Mouse (Mus musculus) cortical plate, adult 2 months (tissue): ENCODE data around the gene Gm45062. TPM values are rescaled to one million over a fixed set of nuclear protein-coding genes. Genes with fewer than 3 reads are reported as not detected.
"Not testable (repeated sequence)": the region's sequence is repeated elsewhere in the genome, so short reads cannot be mapped to it uniquely, and the experiment has no call there.

ENCODE experiments used
- H3K27ac ChIP-seq: fragments of 200-500 bp; 2 replicates; pipeline ENCODE4 v1.5.1; 2012; ENCODE audit warnings: low read length, control low read depth, inconsistent platforms; ENCODE audit not compliant: insufficient read depth
- H3K4me1 ChIP-seq: fragments of 200-500 bp; 2 replicates; pipeline ENCODE4 v1.6.1; 2011; ENCODE audit warnings: low read length; ENCODE audit not compliant: control insufficient read depth, insufficient read depth
- H3K4me3 ChIP-seq: fragments of 200-500 bp; 2 replicates; pipeline ENCODE4 v1.5.1; 2011; ENCODE audit warnings: mild to moderate bottlenecking, low read length, control low read depth; ENCODE audit not compliant: insufficient read depth
- CTCF ChIP-seq: fragments of 200-500 bp; IDR thresholded peaks from 2 replicates; pipeline ENCODE4 v1.5.1; 2011; ENCODE audit warnings: mild to moderate bottlenecking, control low read depth, low read length; ENCODE audit not compliant: insufficient read depth; ENCODE audit errors: extremely low read depth
- POLR2A ChIP-seq: fragments of 200-500 bp; IDR thresholded peaks from 2 replicates; pipeline ENCODE4 v1.6.1; 2011; ENCODE audit warnings: mild to moderate bottlenecking, low read length, control low read depth; ENCODE audit not compliant: insufficient read depth; ENCODE audit errors: extremely low read depth
- polyA plus RNA-seq: library from polyadenylated mRNA; depleted of rRNA; stranded (reverse); fragments of >200 nt; gene quantifications from 2 replicates; pipeline ENCODE4 v1.2.3, GENCODE M21; 2012

Gm45062 gene
- polyA plus RNA-seq, 1 experiment = 21.9 TPM

DNA sequence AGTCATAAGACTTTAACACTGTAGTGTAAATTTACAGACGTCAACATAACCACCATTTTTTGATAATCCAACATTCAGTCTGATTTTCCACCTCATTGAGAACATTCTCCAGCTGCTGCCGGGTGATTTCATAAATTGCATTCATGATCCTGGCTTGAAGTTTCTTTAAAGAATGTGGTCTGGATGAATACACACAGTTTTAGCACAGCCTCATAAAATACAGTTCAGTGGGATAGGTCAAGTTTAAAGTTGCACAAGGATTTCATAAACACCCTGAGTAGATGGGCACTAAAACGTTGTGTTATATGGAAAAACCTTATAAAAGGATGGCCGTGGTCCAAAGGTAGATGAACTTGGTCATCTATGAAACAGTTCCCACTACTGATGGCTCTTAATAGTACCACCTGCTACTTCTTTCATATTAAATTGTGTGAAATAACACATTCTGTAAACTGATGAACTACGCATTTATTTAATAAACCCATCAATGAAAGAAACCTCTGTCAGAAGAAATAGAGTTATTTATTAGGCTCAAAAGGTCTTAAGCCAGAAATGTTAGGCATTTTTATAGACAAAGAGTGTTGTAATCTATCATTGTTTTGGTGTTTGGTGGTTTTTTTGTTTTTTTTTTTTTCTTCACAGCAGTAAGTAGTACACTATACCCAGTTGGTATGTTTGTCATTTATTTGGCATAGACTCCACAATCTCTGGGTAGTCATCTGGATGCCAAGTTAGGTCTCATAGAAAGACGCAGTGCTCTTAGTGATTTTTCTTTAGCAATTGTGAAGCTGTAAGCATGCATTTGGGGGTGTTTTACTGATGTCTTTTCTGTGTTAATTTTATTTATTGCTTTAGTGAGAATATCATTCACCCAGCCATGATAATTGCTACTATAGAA, 48.9 kb downstream of the Gm45062 start:
- no peak overlapping the region for H3K4me3 ChIP-seq
- no peak overlapping the region for H3K27ac ChIP-seq
- H3K4me1 ChIP-seq = peaks cover 1% of the 10 kb centered on the region; the same call in 1 of the 2 replicates
- TF ChIP-seq CTCF (no peak), POLR2A (no peak)

DNA sequence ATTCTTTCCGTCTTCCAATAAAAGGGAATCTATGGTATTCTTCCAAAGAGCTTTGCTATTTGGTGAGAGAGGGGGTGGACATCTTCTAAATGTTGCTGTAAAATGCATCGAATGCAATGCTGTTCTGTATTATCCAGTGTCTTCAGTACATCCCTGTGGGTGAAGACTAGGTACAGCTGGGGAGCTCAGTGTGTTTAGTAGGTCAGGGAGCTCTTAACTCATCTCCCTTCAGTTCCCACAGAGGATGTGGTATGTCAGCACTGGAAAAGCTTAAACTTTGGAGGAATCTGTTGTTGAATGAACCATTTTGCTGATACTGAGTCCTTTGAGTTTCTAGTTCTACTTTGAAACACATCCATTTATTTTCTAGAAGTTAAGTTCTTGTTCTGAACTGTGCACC, 53.3 kb downstream of the Gm45062 start:
- H3K27ac ChIP-seq = no peak overlapping the region
- H3K4me1 ChIP-seq = peaks cover 1% of the 10 kb centered on the region; the same call in 1 of the 2 replicates
- H3K4me3 ChIP-seq = no peak overlapping the region
- TF ChIP-seq CTCF (no peak), POLR2A (no peak)

DNA sequence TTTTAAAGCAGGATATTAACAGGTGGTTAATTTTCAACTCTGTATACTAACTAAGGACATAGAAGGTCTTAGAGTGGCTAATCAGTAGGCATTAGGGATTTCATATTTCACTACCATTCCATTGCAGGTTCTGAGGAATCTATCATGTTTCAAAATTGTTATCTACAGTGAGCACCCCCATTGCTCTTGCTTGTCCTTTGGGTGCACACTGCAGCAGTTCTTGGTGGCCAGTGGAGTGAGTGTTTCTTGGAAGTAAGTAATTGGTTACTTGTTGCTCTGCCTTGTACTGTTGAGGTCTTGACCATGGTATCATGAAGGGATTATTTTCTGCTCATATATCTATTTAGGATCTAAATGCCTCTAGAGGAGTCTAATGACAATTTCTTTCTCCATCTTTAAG, 57.0 kb downstream of the Gm45062 start:
- Histone ChIP-seq H3K4me3 (no peak overlapping the region), H3K27ac (no peak overlapping the region), H3K4me1 (peaks cover 1% of the 10 kb centered on the region; the same call in 1 of the 2 replicates)
- TF ChIP-seq POLR2A (no peak), CTCF (no peak)

DNA sequence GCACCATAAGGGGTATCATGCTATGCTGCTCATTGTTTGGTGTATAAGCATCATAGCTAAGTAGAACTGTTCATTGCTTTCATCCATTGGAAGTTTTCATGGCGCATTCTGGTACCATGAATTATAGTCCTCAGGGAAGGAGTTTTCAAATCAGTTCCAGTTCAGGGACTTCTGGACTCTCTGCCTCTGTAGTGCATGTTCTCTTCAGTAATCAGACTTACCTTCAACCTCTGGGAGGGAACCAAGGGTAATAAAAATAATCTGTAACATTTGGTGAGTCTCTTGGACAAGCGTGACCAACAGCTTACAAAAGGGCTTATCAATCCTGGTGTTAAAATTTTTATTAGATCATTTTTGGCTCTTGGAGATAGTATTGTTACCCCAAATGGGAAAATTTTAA, 60.3 kb downstream of the Gm45062 start:
- Histone ChIP-seq H3K27ac (no peak overlapping the region), H3K4me3 (no peak overlapping the region), H3K4me1 (no peaks in the 10 kb centered on the region)
- TF ChIP-seq POLR2A (no peak), CTCF (no peak)

DNA sequence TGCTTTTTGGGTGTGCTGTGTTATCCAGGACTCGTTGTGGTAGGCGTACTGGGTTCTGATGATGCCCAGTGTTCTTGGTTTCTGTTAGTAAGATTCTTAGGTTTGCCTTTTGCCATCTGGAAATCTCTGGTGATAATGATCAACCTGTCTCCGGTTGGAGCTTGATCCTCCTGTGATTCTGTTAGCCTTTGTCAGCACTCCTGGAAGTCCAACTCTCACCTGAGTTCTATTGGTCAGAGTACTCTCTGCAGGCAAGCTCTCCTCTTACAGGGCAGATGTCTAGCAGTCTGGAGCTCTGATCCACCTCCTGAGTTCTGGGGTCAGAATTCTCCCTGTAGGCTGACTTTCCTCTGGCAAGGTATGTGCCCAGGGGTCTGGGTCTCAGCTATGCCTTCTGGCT, 72.2 kb downstream of the Gm45062 start:
- not testable (repeated sequence) for H3K27ac ChIP-seq, H3K4me1 ChIP-seq, H3K4me3 ChIP-seq

DNA sequence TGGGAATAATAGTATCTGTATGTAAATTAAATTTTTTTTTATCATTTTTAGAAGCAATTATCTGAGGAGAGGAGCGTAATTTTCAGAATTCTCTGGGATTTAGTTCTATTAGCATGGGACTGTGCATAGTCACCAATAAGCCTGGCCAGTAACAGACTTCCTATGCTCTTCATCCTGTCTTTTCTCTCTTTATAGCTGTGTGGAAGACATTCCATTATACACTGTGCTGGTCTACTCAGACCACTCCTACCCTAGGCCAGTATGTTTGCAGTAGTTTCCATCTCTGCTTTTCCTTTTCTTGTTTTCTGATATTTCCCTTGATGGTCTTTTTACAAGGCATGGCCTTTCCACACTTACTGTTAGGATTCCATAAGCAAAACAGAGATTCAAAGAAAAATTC, 74.1 kb downstream of the Gm45062 start:
- H3K27ac ChIP-seq = no peak overlapping the region
- H3K4me1 ChIP-seq = no peaks in the 10 kb centered on the region
- TF ChIP-seq POLR2A (no peak), CTCF (no peak)
- no peak overlapping the region for H3K4me3 ChIP-seq

DNA sequence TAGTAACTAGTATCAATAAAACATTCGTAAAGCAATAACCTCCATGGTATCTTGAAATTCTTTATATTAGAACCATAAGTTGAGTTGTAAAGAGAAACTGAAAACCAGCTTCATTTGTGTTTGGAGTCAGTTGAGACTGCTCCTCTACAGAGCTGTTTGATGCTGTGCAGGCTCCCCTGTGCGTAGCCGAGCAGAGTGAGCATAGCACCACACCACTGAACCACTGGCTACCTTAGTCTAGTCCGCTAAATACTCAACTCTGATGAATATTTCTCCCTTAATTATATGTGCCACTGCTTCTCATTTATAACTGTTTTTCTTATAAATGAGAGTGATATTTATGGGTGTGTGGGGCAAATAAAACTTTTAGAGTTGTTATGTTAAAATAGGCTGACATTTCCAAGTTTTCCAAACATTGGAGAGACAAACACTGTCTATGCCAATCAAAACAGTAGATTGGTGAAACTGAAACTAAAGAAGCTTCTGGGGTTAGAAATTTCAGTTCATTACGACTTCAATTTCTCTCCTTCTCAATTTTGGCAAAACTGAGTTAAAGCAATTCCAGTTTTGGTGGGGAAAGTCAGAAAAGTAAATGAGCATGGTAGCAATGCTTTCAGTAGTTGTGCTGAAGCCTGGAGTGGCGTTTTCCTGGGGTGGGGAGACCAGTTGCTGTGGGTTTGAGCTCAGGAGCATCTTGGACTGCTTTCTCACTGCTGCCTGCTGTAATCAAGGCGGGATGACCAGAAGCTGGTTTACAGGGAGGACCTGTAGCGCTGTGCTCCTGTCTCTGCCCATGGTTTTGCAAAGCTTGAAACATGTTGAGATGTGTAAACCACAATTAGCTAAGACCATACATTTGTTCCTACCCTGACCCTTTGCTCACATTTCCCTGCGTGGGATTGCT, 77.5 kb downstream of the Gm45062 start:
- TF ChIP-seq POLR2A = no peak
- TF ChIP-seq CTCF = no peak

DNA sequence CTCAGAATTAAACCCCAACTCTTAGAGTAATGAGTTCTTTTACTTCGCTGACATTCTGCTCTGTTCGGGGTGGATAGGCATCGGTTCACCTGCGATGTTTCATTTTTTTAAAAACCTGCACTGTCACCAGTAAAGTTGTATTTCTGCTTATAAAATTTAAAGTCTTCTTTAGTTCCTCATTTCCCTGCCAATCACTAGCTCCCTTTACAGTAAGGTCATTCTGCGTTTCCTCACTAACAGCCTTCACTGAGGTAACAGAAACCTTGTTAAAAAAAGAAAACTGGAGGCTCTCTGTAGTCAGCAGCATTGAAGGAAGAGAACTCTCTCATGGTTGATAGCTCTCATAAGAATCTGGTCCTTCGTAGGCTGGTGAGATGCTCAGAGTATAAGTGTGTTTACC, 80.2 kb downstream of the Gm45062 start:
- TF ChIP-seq POLR2A (no peak), CTCF (no peak)
- Histone ChIP-seq H3K27ac (no peak overlapping the region), H3K4me3 (no peak overlapping the region), H3K4me1 (no peaks in the 10 kb centered on the region; the same call in 1 of the 2 replicates)

More for the DNA sequence above, 77.5 kb downstream of the Gm45062 start:
- Histone ChIP-seq H3K27ac (no peak overlapping the region), H3K4me1 (no peaks in the 10 kb centered on the region; the same call in 1 of the 2 replicates), H3K4me3 (no peak overlapping the region)

DNA sequence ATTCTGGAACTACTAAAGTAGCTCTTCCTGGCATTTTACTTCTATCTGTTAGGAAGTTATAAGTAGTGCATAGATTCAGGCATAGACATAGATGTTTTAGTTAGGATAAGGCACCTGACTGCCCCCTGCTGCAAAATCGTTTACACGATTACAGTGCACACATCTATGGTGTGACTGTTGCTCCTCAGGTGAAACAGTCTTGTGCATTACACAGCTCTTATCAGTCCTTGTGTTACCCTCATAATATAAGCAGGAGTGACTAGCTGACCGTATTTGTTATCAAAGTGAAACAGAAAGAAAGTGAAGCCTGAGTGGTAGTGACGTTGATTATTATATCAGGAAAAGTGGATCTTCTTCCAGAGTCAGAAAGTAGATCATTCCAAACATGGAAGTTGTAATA, 84.0 kb downstream of the Gm45062 start:
- TF ChIP-seq POLR2A (no peak), CTCF (no peak)
- no peak overlapping the region for H3K4me3 ChIP-seq
- no peak overlapping the region for H3K27ac ChIP-seq
- H3K4me1 ChIP-seq = no peaks in the 10 kb centered on the region; the same call in 1 of the 2 replicates

DNA sequence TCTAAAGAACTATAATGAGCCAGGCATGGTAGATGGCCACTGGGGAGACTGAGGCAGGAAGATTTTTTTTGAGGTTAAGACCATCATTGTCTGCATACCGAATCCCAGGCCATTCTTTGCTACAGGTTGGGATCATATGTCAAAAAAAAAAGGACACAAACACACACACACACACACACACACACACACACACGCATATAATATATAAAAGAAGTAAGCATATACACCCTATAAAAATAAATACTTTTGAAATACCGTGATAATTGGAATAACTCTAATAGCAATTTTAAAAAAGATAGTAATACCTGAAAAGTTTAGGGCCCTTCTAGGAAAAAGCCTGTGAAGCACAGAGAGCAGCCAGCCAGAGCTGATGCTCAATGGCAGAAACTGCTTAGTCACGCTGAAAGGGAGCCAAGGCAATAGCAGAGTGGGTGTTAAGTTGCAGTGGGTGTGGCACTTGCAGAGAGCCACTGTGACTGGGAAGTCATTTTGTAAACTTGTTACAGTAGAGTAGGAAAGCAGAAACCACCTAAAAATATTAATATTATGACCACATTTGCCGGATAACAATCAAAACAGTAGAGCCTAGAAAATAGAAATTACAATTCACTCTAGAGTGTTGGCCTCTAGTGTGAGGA, 86.1 kb downstream of the Gm45062 start:
- TF ChIP-seq POLR2A (no peak), CTCF (no peak)
- Histone ChIP-seq H3K4me3 (no peak overlapping the region), H3K27ac (no peak overlapping the region), H3K4me1 (no peaks in the 10 kb centered on the region)
